Mouse (Mus musculus) liver, postnatal 0 days (tissue): ENCODE results near the gene Trim2. TPM values are rescaled to one million over a fixed set of nuclear protein-coding genes. Genes with fewer than 3 reads are reported as not detected.

Experiments
- ATAC-seq: fragments of 200-750 bp; cut with Nextera tagmentation; 2 replicates; pipeline ENCODE4 v1.8.0; 2017; ENCODE audit warnings: mild to moderate bottlenecking, moderate library complexity
- DNase-seq: peaks from one replicate; pipeline ENCODE4 v3.0.0-alpha.2; 2016
- H3K27ac ChIP-seq: fragments of 300-500 bp; sonication (generic); 2 replicates; pipeline ENCODE4 v1.5.1; 2014; ENCODE audit warnings: antibody characterized with exemption, moderate library complexity, mild to moderate bottlenecking, low read depth
- H3K27me3 ChIP-seq: fragments of 300-500 bp; sonication (generic); 2 replicates; pipeline ENCODE4 v1.6.1; 2014; ENCODE audit warnings: low read length, control low read depth, mixed read lengths; ENCODE audit not compliant: insufficient read depth
- H3K36me3 ChIP-seq: fragments of 300-500 bp; sonication (generic); replicated peaks from 2 replicates; pipeline ENCODE4 v1.6.1; 2014; ENCODE audit warnings: mild to moderate bottlenecking, control low read depth, low read length, moderate library complexity, mixed read lengths; ENCODE audit not compliant: insufficient read depth
- H3K4me1 ChIP-seq: fragments of 300-500 bp; sonication (generic); 2 replicates; pipeline ENCODE4 v1.6.1; 2014; ENCODE audit warnings: antibody characterized with exemption, mild to moderate bottlenecking, control low read depth; ENCODE audit not compliant: insufficient read depth
- H3K4me2 ChIP-seq: fragments of 300-500 bp; sonication (generic); 2 replicates; pipeline ENCODE4 v1.6.1; 2014; ENCODE audit warnings: low read depth, mild to moderate bottlenecking, low read length, moderate library complexity, mixed read lengths
- H3K4me3 ChIP-seq: fragments of 300-500 bp; sonication (generic); 2 replicates; pipeline ENCODE4 v1.5.1; 2014; ENCODE audit warnings: low read depth, low read length
- H3K9ac ChIP-seq: fragments of 300-500 bp; sonication (generic); replicated peaks from 2 replicates; pipeline ENCODE4 v1.6.1; 2014; ENCODE audit warnings: mild to moderate bottlenecking, moderate library complexity
- H3K9me3 ChIP-seq: fragments of 300-500 bp; sonication (generic); 2 replicates; pipeline ENCODE4 v1.6.1; 2016; ENCODE audit warnings: mild to moderate bottlenecking, control low read depth, low read length, mixed read lengths
- CTCF ChIP-seq: sonication (generic); IDR thresholded peaks from 2 replicates; pipeline ENCODE4 v1.5.1; 2016; ENCODE audit warnings: antibody characterized with exemption, low read depth
- EP300 ChIP-seq: IDR thresholded peaks from 2 replicates; pipeline ENCODE4 v1.6.1; 2016; ENCODE audit warnings: antibody characterized with exemption, low read depth, mild to moderate bottlenecking
- WGBS: fragments of 180-500 bp; shearing (Covaris S2); extraction: QIAGEN DNeasy Blood & Tissue Kit; methylation state at CpG from one replicate; pipeline ENCODE4 v1.1.7; 2014; ENCODE audit not compliant: insufficient replicate concordance; 5-methylcytosine and 5-hydroxymethylcytosine counted together
- polyA plus RNA-seq: library from polyadenylated mRNA; unstranded; fragments of >200 nt; fragmentation: Nextera tagmentation; extraction: Ambion mirVana; gene quantifications from 2 replicates; pipeline ENCODE4 v1.2.1, GENCODE M21; 2015

Gene Trim2
- 2.7 and 2.9 TPM in 2 replicates for polyA plus RNA-seq

DNA sequence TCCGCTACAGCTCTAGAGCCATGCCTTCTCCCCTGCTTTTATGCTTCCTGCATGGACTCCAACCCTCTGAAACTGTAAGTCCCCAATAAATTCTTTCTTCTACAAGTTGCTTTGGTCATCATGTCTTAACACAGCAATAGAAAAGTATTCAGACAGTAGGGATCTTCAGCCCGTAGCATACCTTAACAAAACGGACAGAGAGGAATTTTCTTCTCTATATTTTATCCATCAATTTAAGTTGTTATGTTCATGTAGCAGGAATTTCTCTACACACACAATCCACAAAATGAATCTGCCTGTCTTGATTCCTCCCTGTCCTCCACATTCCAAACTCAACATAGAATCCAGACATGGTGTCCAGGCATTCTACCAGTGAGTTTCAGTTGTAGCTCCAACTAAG lies at the start of gene Trim2:
Gene Trim2, minus strand, starts transcription at position 101 of the 400 bp plus-strand sequence.
- Histone ChIP-seq H3K27ac (no peak within 1 kb of the TSS), H3K4me2 (no peak within 1 kb of the TSS), H3K9me3 (no peaks in the 10 kb centered on the region), H3K36me3 (no peaks in the 10 kb centered on the region), H3K4me3 (no peak within 1 kb of the TSS), H3K9ac (no peak within 1 kb of the TSS), H3K4me1 (peaks cover 6% of the 10 kb centered on the region; the same call in 1 of the 2 replicates), H3K27me3 (peaks cover 20% of the 10 kb centered on the region)
- ATAC-seq (no peak), DNase-seq (no peak)
- 90% methylated on average over 3 of the region's 3 CpGs for WGBS
- TF ChIP-seq EP300 = no peak
- TF ChIP-seq CTCF = no peak

DNA sequence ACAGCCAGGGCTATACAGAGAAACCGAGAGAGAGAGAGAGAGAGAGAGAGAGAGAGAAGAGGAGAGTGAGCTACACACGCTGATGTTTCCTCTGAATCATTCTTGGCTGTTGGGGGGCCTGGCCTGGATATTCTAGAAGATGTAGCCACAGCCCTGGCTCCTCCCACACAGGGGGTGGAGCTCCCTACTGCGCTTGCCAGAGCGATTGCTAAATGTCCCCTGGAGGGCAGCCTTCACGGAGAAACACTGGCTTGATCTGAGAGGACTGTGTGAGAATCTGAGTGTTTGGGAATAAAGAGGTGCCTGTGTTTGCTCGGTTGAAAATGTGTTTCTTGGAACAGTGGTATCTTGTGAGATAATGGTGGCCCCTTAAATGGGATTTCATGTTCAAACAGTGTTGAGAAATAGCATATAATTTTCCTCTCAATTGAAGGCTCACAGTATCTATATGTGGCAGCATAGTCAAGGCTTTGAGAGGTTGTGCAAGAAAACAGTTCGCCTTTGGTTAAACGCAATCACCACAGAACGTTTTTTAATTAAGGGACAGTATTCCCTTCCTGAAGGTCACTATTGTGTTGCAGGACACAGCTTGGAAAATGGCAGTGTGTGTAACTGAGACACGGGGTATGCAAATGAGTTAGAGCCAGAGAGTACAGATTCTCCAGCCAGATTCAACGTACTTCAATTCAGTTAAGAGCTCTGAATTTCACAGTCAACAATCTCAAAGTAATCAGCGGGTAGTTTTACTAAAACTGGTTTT lies 49.4 kb upstream of the Trim2 start:
- Histone ChIP-seq H3K9ac (no peak overlapping the region), H3K9me3 (no peaks in the 10 kb centered on the region), H3K36me3 (no peaks in the 10 kb centered on the region), H3K27ac (no peak overlapping the region), H3K4me2 (peak overlapping the region; percentile 43; the same call in 1 of the 2 replicates), H3K4me3 (no peak overlapping the region), H3K27me3 (no peaks in the 10 kb centered on the region), H3K4me1 (peaks cover 4% of the 10 kb centered on the region; the same call in 1 of the 2 replicates)
- TF ChIP-seq CTCF = peak; percentile 58
- TF ChIP-seq EP300 = no peak
- ATAC-seq = peak; percentile 87
- DNase-seq = peak; percentile 80
- 39% methylated on average over 12 of the region's 12 CpGs for WGBS

DNA sequence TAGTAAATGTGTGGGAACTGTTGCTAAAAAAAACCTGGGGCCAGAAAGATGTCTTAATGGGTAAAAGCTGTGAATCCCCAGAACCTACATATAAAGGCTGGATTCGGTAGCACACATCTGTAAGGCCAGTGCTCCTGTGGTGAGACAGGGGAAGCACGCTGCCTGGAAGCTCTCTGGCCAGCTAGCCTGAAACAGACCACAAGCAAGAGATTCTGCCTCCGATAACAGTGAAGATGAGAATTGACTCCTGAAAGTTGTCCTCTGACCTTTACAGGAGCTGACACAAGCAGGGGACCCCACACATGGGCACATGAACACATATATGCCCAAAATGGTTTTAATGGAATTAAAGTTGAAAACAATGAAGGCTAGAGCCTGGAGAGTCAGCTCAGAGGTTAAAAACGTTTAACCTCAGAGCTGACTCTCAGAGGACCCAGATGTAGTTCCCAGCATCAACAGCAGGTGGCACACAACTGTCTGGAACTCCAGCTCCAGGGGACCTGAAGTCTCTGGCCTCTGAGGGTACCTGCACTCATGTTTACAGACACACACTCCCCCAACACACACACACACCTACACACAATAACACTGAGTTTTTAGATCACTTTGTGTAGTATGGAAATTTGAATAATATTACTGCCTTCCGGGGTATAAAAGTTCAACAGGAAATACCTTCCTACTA lies 45.8 kb upstream of the Trim2 start:
- no peak overlapping the region for H3K4me2 ChIP-seq
- H3K9me3 ChIP-seq = no peaks in the 10 kb centered on the region
- peaks cover 34% of the 10 kb centered on the region for H3K4me1 ChIP-seq
- WGBS = 38% methylated on average over 5 of the region's 5 CpGs
- no peak overlapping the region for H3K4me3 ChIP-seq
- no peak overlapping the region for H3K9ac ChIP-seq
- ATAC-seq (no peak), DNase-seq (peak; percentile 84)
- H3K27ac ChIP-seq = no peak overlapping the region
- TF ChIP-seq EP300 (no peak), CTCF (peak; percentile 89)
- H3K36me3 ChIP-seq = no peaks in the 10 kb centered on the region
- no peaks in the 10 kb centered on the region for H3K27me3 ChIP-seq

DNA sequence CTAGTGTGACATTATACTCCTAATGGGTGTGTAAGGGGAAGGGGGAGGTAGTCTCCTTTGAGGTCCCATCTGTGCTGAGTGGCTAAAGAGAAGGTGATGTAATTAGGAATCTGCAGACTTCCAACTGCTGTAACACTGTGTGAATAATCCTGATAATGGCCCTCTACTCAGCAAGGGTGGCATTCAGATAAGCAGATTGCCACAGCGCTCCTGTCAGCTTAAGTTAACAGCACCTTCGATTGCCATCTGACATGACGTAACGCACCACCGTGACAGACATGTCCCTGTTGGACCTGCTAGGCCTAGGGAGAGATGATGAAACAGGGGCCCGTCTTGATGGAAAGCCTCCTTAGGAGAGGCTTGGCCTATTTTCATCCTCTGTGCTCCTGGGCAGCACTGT lies 43.6 kb upstream of the Trim2 start:
- H3K27me3 ChIP-seq = peaks cover 3% of the 10 kb centered on the region; the same call in 1 of the 2 replicates
- DNase-seq (peak; percentile 79), ATAC-seq (peak; percentile 95)
- H3K9me3 ChIP-seq = no peaks in the 10 kb centered on the region
- WGBS = 44% methylated on average over 6 of the region's 6 CpGs
- peaks cover 42% of the 10 kb centered on the region for H3K4me1 ChIP-seq
- H3K4me3 ChIP-seq = no peak overlapping the region
- H3K4me2 ChIP-seq = peak overlapping the region; percentile 22; the same call in 1 of the 2 replicates
- H3K27ac ChIP-seq = no peak overlapping the region; the same call in 1 of the 2 replicates
- H3K36me3 ChIP-seq = no peaks in the 10 kb centered on the region
- TF ChIP-seq CTCF = no peak
- peak; percentile 99 for TF ChIP-seq EP300
- 0 out of 2 replicates have a peak overlapping the region, but pooled peaks have one; percentile 26 for H3K9ac ChIP-seq

DNA sequence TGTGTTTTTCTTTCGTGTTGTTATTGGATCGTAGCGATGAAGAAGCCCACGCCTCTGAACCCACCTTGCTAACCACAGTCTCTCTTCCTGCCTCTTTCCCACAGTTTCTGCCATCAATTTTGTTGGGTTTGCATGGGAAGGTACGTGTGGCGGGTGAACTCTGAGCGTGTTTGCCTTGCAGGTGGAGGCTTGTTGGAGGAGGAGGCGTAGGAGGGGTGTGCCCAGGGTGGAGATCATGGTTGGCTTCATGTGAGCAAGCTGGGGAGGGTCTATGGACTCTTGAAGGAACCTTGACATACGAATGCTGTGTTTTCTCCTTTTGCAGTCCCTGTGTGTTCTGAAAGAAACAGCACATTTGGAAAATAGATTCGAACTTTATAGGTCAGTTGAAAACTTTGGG lies 43.1 kb upstream of the Trim2 start:
- ATAC-seq = no peak
- H3K27me3 ChIP-seq = peaks cover 3% of the 10 kb centered on the region; the same call in 1 of the 2 replicates
- no peak for TF ChIP-seq EP300
- H3K9ac ChIP-seq = no peak overlapping the region
- H3K4me2 ChIP-seq = 0 out of 2 replicates have a peak overlapping the region, but pooled peaks have one; percentile 22
- H3K4me1 ChIP-seq = peaks cover 44% of the 10 kb centered on the region
- DNase-seq = no peak
- no peaks in the 10 kb centered on the region for H3K36me3 ChIP-seq
- H3K9me3 ChIP-seq = no peaks in the 10 kb centered on the region
- no peak overlapping the region for H3K4me3 ChIP-seq
- WGBS = 78% methylated on average over 10 of the region's 10 CpGs
- H3K27ac ChIP-seq = no peak overlapping the region

DNA sequence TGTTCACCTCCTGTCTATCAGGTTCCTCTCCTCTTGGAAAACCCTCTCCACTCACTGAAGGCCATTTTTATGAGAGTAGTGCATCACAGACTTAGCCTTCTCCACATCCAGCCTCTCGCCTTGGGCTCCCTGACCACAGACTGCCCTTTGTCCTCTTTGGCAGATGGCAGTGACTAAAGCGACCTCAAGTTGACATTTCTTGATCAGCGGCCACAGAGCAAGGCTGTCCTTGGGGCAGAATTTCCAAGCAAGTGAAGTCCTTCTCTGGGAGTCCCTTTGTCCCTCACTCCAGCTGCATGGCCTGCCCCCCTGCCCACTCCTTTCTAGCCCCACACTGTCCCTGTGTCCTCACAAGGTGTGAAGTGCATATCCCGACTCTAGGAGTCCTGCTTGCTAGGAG lies 40.7 kb upstream of the Trim2 start:
- no peak for ATAC-seq
- Histone ChIP-seq H3K9me3 (no peaks in the 10 kb centered on the region), H3K4me3 (no peak overlapping the region), H3K36me3 (no peaks in the 10 kb centered on the region), H3K9ac (no peak overlapping the region), H3K4me1 (peaks cover 43% of the 10 kb centered on the region), H3K27ac (no peak overlapping the region), H3K4me2 (no peak overlapping the region), H3K27me3 (peaks cover 3% of the 10 kb centered on the region; the same call in 1 of the 2 replicates)
- no peak for TF ChIP-seq CTCF
- TF ChIP-seq EP300 = no peak
- WGBS = 70% methylated on average over 4 of the region's 4 CpGs
- no peak for DNase-seq
